Mouse (Mus musculus) neural tube, embryonic 15.5 days (tissue): ENCODE data around the gene Daglb. TPM values are rescaled to one million over a fixed set of nuclear protein-coding genes. Genes with fewer than 3 reads are reported as not detected.

Experiments
- ATAC-seq: fragments of 200-750 bp; cut with Nextera tagmentation; 2 replicates; pipeline ENCODE4 v1.8.0; 2017; ENCODE audit warnings: mild to moderate bottlenecking, moderate TSS enrichment, moderate library complexity; ENCODE audit not compliant: low FRiP score
- H3K27ac ChIP-seq: fragments of 300-500 bp; sonication (generic); replicated peaks from 2 replicates; pipeline ENCODE4 v1.5.1; 2015; ENCODE audit warnings: mild to moderate bottlenecking, inconsistent platforms
- H3K27me3 ChIP-seq: fragments of 300-500 bp; sonication (generic); replicated peaks from 2 replicates; pipeline ENCODE4 v1.6.1; 2015; ENCODE audit warnings: inconsistent platforms
- H3K36me3 ChIP-seq: fragments of 300-500 bp; sonication (generic); 2 replicates; pipeline ENCODE4 v1.6.1; 2015; ENCODE audit warnings: inconsistent platforms
- H3K4me1 ChIP-seq: fragments of 300-500 bp; sonication (generic); 2 replicates; pipeline ENCODE4 v1.6.1; 2015; ENCODE audit warnings: inconsistent platforms
- H3K4me2 ChIP-seq: fragments of 300-500 bp; sonication (generic); 2 replicates; pipeline ENCODE4 v1.6.1; 2015; ENCODE audit warnings: inconsistent platforms, mild to moderate bottlenecking, moderate library complexity
- H3K4me3 ChIP-seq: fragments of 300-500 bp; sonication (generic); replicated peaks from 2 replicates; pipeline ENCODE4 v1.5.1; 2015; ENCODE audit warnings: mild to moderate bottlenecking, inconsistent platforms
- H3K9ac ChIP-seq: fragments of 300-500 bp; sonication (generic); replicated peaks from 2 replicates; pipeline ENCODE4 v1.6.1; 2015; ENCODE audit warnings: mild to moderate bottlenecking, inconsistent platforms
- H3K9me3 ChIP-seq: fragments of 300-500 bp; sonication (generic); replicated peaks from 2 replicates; pipeline ENCODE4 v1.6.1; 2016; ENCODE audit warnings: inconsistent platforms
- WGBS: fragments of 180-500 bp; shearing (Covaris S2); methylation state at CpG from one replicate; pipeline ENCODE4 v1.1.7; 2015; ENCODE audit warnings: mixed read lengths; 5-methylcytosine and 5-hydroxymethylcytosine counted together
- polyA plus RNA-seq: library from polyadenylated mRNA; unstranded; fragments of >200 nt; fragmentation: Nextera tagmentation; extraction: Ambion mirVana; gene quantifications from 2 replicates; pipeline ENCODE4 v1.2.1, GENCODE M21; 2015

Gene Daglb
- 20.4 and 21.9 TPM in 2 replicates for polyA plus RNA-seq

DNA sequence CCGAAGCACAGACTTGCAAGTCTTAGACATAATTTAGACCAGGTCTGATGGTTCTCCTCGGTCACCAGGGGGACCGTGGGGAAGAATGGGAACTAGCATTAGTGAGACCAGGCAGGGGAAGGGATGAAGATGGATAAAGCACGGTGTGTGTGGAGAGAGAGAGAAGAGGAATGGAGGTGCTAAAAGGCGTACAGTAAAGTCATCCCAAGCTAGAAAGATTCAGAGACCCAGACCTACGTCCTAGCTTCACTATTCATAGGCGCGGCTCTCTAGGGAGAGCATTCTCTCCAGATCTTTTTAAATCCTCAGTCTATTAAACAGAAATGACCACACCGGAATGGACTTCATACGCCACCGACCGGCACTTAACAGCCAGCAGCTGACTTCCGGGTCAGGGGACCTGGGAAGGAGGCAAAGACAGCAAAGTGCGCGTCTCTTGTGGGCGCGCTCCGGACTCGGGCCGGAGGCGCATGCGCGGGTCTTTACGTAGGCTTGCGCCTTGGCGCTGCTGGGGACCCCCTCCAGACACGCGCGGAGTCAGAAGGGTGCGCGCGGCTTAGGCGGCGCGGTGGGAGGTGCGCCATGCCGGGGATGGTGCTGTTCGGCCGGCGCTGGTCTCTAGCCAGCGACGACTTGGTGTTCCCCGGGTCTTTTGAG lies at the start of gene Daglb:
Gene Daglb, plus strand, starts transcription at position 485 of the 657 bp plus-strand sequence.
- H3K4me3 ChIP-seq, result peak within 1 kb of the TSS; percentile 62
- H3K36me3 ChIP-seq, result peaks cover 19% of the 10 kb centered on the region
- peak; percentile 96 for ATAC-seq
- 2% methylated on average over 43 of the region's 43 CpGs for WGBS
- no peaks in the 10 kb centered on the region for H3K27me3 ChIP-seq
- no peaks in the 10 kb centered on the region for H3K9me3 ChIP-seq
- H3K9ac ChIP-seq, result peak within 1 kb of the TSS; percentile 70
- H3K4me2 ChIP-seq, result peak within 1 kb of the TSS; percentile 68
- peaks cover 25% of the 10 kb centered on the region for H3K4me1 ChIP-seq
- peak within 1 kb of the TSS; percentile 76 for H3K27ac ChIP-seq

GRCm38 (mm10) chr5:143421484-143421883 lies 42.9 kb upstream of the Daglb start:
- Histone ChIP-seq H3K36me3 (peaks cover 50% of the 10 kb centered on the region), H3K9ac (no peak overlapping the region), H3K4me2 (no peak overlapping the region), H3K4me3 (no peak overlapping the region), H3K27me3 (no peaks in the 10 kb centered on the region), H3K27ac (no peak overlapping the region), H3K9me3 (0 out of 2 replicates have a peak, but pooled peaks cover 3% of the 10 kb centered on the region), H3K4me1 (no peaks in the 10 kb centered on the region)
- 90% methylated on average over 4 of the region's 4 CpGs for WGBS
- no peak for ATAC-seq

DNA sequence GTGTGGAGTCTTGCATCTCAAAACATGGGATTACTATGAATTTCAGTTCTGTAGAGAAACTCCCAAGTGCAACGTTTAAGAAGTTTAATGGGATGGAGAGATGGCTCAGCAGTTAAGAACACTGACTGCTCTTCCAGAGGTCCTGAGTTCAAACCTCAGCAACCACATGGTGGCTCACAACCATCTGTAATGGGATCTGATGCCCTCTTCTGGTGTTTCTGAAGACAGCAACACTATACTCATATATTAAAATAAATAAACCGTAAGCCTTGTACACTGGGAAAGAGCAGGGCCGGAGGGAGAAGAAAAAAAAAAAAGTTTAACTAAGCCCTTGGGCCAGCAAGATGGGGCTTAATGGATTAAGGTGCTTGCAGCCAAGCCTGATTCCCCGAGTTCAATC lies 41.4 kb upstream of the Daglb start:
- no peaks in the 10 kb centered on the region for H3K9me3 ChIP-seq
- ATAC-seq, result no peak
- no peak overlapping the region for H3K27ac ChIP-seq
- H3K9ac ChIP-seq, result no peak overlapping the region
- H3K36me3 ChIP-seq, result peaks cover 37% of the 10 kb centered on the region
- WGBS, result 89% methylated on average over 4 of the region's 4 CpGs
- no peaks in the 10 kb centered on the region for H3K27me3 ChIP-seq
- H3K4me3 ChIP-seq, result no peak overlapping the region
- no peaks in the 10 kb centered on the region for H3K4me1 ChIP-seq
- no peak overlapping the region for H3K4me2 ChIP-seq

- Histone ChIP-seq H3K27me3 (no peaks in the 10 kb centered on the region), H3K36me3 (peaks cover 27% of the 10 kb centered on the region), H3K9ac (no peak overlapping the region), H3K4me3 (no peak overlapping the region), H3K4me1 (no peaks in the 10 kb centered on the region), H3K4me2 (no peak overlapping the region), H3K9me3 (no peaks in the 10 kb centered on the region), H3K27ac (no peak overlapping the region)
- 32% methylated on average over 6 of the region's 6 CpGs for WGBS
- no peak for ATAC-seq
These were observed 40.4 kb upstream of the Daglb start for GRCm38 (mm10) chr5:143423899-143424519.

- no peak overlapping the region for H3K4me2 ChIP-seq
- 6% methylated on average over 4 of the region's 4 CpGs for WGBS
- H3K9me3 ChIP-seq, result no peaks in the 10 kb centered on the region
These were observed 30.0 kb upstream of the Daglb start for GRCm38 (mm10) chr5:143434421-143434820.

DNA sequence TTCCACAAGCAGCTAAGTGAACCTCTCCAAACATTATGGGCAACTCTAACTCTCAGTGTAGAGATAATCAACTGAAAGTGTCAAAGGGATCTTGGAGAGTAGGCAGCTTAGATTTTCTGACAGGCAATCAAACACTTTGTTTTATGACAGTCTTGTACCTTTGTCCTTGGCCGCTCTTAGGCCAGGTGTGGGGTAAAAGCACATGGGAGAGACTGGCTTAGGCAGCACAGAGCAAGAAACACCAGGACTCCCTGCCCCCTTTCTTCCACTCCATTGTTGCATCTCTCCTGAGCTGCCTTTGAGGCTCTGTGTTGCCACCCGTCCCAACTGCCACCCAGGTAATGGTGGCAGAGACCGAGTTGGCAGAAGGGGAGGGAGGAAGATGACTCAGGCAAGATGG lies 23.1 kb upstream of the Daglb start:
- H3K27me3 ChIP-seq, result no peaks in the 10 kb centered on the region
- no peak overlapping the region for H3K4me3 ChIP-seq
- no peaks in the 10 kb centered on the region for H3K4me1 ChIP-seq
- no peak for ATAC-seq
- no peak overlapping the region for H3K9ac ChIP-seq
- H3K36me3 ChIP-seq, result no peaks in the 10 kb centered on the region
- H3K9me3 ChIP-seq, result no peaks in the 10 kb centered on the region
- H3K27ac ChIP-seq, result no peak overlapping the region
- 80% methylated on average over 3 of the region's 3 CpGs for WGBS
- H3K4me2 ChIP-seq, result no peak overlapping the region

More at GRCm38 (mm10) chr5:143434421-143434820, 30.0 kb upstream of the Daglb start:
- Histone ChIP-seq H3K36me3 (no peaks in the 10 kb centered on the region), H3K27me3 (no peaks in the 10 kb centered on the region), H3K27ac (no peak overlapping the region), H3K4me3 (no peak overlapping the region), H3K9ac (no peak overlapping the region), H3K4me1 (no peaks in the 10 kb centered on the region)
- ATAC-seq, result no peak

DNA sequence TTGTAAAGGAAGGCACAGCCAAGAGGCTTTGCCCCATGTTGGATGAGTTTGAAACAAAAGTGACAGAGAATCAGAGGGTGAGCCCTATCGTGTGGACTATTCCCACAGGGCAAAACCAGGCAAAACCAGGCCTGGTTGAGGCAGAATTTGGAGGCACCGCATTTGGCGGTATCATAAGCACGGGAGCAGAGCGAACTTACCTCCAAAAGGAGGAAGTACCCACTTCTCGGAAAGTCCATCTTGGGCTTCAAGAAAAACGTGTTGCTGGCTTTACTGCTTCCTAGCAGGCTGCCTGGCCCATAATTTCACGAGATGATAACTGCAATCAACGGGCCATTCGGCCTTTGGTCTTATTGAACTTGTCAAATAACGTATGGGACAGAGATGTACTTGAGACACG lies 22.6 kb upstream of the Daglb start:
- Histone ChIP-seq H3K27me3 (no peaks in the 10 kb centered on the region), H3K4me3 (no peak overlapping the region), H3K9me3 (no peaks in the 10 kb centered on the region), H3K36me3 (no peaks in the 10 kb centered on the region), H3K27ac (no peak overlapping the region), H3K4me1 (no peaks in the 10 kb centered on the region), H3K4me2 (no peak overlapping the region), H3K9ac (no peak overlapping the region)
- 86% methylated on average over 12 of the region's 12 CpGs for WGBS
- ATAC-seq, result no peak

GRCm38 (mm10) chr5:143463671-143464070 lies 713 bp upstream of the Daglb start:
- no peak for ATAC-seq
- Histone ChIP-seq H3K4me2 (peak overlapping the region; percentile 68), H3K4me1 (peaks cover 25% of the 10 kb centered on the region), H3K27ac (peak overlapping the region; percentile 76), H3K27me3 (no peaks in the 10 kb centered on the region), H3K9me3 (no peaks in the 10 kb centered on the region), H3K9ac (peak overlapping the region; percentile 70), H3K36me3 (peaks cover 17% of the 10 kb centered on the region), H3K4me3 (peak overlapping the region; percentile 62)
- WGBS, result 79% methylated on average over 11 of the region's 11 CpGs

GRCm38 (mm10) chr5:143464757-143465118 lies 354 bp downstream of the Daglb start:
- Histone ChIP-seq H3K9me3 (no peaks in the 10 kb centered on the region), H3K27me3 (no peaks in the 10 kb centered on the region), H3K36me3 (peaks cover 24% of the 10 kb centered on the region), H3K9ac (peak overlapping the region; percentile 70), H3K4me3 (peak overlapping the region; percentile 62), H3K27ac (peak overlapping the region; percentile 76), H3K4me2 (peak overlapping the region; percentile 68), H3K4me1 (peaks cover 25% of the 10 kb centered on the region)
- peak; percentile 64 for ATAC-seq
- WGBS, result under 1% methylated on average over 20 of the region's 20 CpGs

DNA sequence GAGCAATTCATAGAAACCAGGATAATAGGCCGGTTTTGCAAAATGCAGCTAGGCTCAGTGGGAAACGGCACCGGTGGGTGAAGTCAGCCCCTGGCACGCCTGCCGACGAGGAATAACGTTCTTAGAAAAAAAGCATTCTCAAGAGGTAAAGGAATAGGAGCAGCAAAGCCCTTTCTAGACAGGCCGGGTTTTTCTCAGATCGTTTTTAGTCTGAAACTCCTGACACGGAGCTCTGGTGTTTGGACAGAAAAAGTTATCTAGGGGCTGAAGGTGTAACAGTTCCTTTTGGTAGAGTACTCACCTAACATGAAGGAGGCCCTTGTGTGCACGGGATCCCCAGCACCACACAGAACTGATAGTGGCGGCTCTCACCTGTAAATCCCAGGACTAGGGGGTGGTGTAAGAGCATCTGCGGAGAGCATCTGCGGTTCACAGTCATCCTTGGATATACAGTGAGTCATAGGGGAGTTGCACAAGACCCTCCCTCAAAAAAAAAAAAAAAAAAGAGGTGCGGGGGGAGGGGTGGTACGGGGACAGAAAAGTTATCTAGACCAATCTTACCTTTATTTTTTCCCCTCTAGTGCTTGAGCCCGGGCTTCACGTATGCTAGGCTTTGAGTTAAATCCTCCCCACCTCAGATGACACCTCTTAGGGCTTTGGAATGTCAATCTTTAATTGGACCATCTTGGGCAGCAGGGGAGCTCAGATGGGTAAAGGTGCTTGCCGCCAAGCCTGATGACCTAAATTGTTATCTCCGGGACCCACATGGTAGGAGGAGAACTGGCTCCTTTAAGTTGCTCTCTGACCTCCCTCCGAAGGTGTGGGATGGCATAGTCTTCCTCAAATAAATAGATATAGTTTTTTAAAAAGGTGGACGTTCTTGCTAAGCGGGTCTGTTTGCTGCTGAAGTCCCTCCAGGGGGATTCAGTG lies 1.0 kb downstream of the Daglb start:
- H3K27ac ChIP-seq, result peak overlapping the region; percentile 76; the same call in 1 of the 2 replicates
- H3K9ac ChIP-seq, result peak overlapping the region; percentile 70
- ATAC-seq, result no peak
- H3K36me3 ChIP-seq, result peaks cover 31% of the 10 kb centered on the region
- peak overlapping the region; percentile 62 for H3K4me3 ChIP-seq
- H3K27me3 ChIP-seq, result no peaks in the 10 kb centered on the region
- 37% methylated on average over 23 of the region's 23 CpGs for WGBS
- H3K9me3 ChIP-seq, result no peaks in the 10 kb centered on the region
- peak overlapping the region; percentile 68 for H3K4me2 ChIP-seq
- peaks cover 25% of the 10 kb centered on the region for H3K4me1 ChIP-seq

DNA sequence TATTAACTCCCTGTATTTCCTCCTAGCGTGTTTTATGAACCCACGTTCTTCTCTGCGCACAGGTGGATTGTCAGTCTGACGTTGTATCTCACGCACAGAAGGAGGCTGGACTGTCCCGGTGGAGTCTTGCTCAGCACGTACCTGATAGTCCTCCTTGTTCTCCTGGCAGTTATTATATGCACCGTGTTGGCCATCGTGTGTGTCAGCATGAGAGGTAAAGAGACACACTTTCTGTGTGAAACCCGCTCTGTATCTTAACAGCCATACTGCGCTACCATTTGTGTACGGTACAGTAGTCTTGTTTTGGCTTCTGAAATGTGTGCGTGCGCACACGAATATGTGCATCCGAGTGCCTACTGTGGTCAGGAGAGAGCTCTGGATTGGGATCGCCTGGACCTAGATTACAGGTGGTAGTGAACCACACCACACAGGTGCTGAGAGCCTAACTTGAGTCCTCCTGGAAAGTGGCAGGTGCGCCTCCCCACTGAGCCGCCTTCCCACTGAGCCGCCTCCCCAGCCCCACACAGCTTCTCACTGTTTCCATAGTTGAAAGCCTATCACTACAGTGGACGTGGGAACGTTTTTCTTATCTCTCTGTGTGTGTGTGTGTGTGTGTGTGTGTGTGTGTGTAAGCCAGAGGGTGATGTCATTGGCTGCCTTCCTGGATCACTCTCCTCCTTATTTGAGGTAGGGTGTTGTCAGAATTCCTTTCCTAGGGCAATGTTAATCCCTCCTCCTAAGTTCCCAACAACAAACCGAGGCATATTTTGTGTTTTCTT lies 2.7 kb downstream of the Daglb start:
- Histone ChIP-seq H3K9me3 (no peaks in the 10 kb centered on the region), H3K36me3 (peaks cover 46% of the 10 kb centered on the region), H3K27ac (no peak overlapping the region), H3K27me3 (no peaks in the 10 kb centered on the region), H3K9ac (no peak overlapping the region), H3K4me1 (peaks cover 25% of the 10 kb centered on the region), H3K4me3 (no peak overlapping the region), H3K4me2 (no peak overlapping the region)
- 94% methylated on average over 23 of the region's 23 CpGs for WGBS
- ATAC-seq, result no peak
